In the genomic region with DNA sequence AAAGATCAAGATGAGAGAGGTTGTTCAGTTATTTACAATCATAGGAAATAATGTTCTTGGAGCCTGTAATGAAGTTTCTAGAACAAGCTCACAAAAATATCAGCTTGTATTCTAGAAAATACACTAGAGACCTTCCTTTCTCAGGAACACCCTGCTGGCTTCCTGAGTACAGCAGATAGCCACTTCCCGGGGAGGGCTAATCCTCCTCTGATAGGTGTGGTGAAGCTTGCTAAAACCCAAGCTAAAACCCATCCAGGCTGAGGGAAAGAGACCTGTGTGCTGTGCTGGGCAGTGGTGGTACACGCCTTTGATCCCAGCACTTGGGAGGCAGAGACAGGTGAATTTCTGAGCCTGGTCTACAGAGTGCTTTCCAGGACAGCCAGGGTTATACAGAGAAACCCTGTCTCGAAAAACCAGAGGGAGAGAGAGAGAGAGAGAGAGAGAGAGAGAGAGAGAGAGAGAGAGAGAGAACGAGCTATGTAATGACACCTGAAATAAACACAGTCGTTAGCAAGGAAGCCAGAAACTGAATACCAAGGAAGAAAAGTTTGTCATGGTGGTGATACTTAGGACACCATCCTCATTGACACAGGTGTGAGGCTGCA, we compare ENCODE assay signal across 11 mouse cellular contexts. TPM values are rescaled to one million over a fixed set of nuclear protein-coding genes. Genes with fewer than 3 reads are reported as not detected.
DNase-seq lines count a peak whose midpoint lies in the region; ATAC-seq lines count a peak whose summit lies in the region.
"Had no signal": no experiment of that assay in that cellular context is flagged by ENCODE, and none has a peak within 500 bp of the region (broad histone marks: within the 10 kb centered on the region; RNA-seq: fewer than 3 reads in every experiment).

No protein-coding gene starts in this region.

- H3K36me3 ChIP-seq in embryonic facial prominence, embryonic 15.5 days, result no peaks in the 10 kb centered on the region
- peaks cover 2% of the 10 kb centered on the region; the same call in 1 of the 2 replicates for H3K36me3 ChIP-seq in embryonic facial prominence, embryonic 10.5 days (replicated peaks)
- peaks cover 35% of the 10 kb centered on the region for H3K36me3 ChIP-seq in megakaryocyte, embryonic 14.5 days (replicated peaks; ENCODE audit: low read length)

- peaks cover 27% of the 10 kb centered on the region for H3K4me1 ChIP-seq in embryonic facial prominence, embryonic 15.5 days
- H3K4me1 ChIP-seq in embryonic facial prominence, embryonic 10.5 days, result peaks cover 17% of the 10 kb centered on the region
- peaks cover 96% of the 10 kb centered on the region for H3K4me1 ChIP-seq in megakaryocyte, embryonic 14.5 days

- no peak overlapping the region for H3K9ac ChIP-seq in embryonic facial prominence, embryonic 15.5 days
- H3K9ac ChIP-seq: lung, embryonic 14.5 days had no signal

- 0 out of 2 replicates have a peak overlapping the region, but pooled peaks have one; percentile 36 for H3K27ac ChIP-seq in embryonic facial prominence, embryonic 15.5 days (replicated peaks)
- H3K27ac ChIP-seq in embryonic facial prominence, embryonic 10.5 days (replicated peaks), result no peak overlapping the region

- H3K9me3 ChIP-seq in embryonic facial prominence, embryonic 15.5 days (replicated peaks), result no peaks in the 10 kb centered on the region
- H3K9me3 ChIP-seq in embryonic facial prominence, embryonic 10.5 days, result no peaks in the 10 kb centered on the region
- no peaks in the 10 kb centered on the region for H3K9me3 ChIP-seq in megakaryocyte, embryonic 14.5 days

- no peak overlapping the region for H3K4me3 ChIP-seq in embryonic facial prominence, embryonic 15.5 days (replicated peaks)
- H3K4me3 ChIP-seq in embryonic facial prominence, embryonic 10.5 days, result no peak overlapping the region
- H3K4me3 ChIP-seq in megakaryocyte, embryonic 14.5 days (replicated peaks), result peak overlapping the region; percentile 90
- H3K4me3 ChIP-seq: erythroblast, embryonic 14.5 days had no signal

- no peak for ATAC-seq in embryonic facial prominence, embryonic 15.5 days (ENCODE audit: insufficient number of reproducible peaks, low FRiP score, low TSS enrichment, low read depth)
- ATAC-seq in megakaryocyte, adult 5-6 weeks (ENCODE audit: poor library complexity, severe bottlenecking), result no peak
- ATAC-seq in erythroid progenitor cell, adult 5-6 weeks (replicated peaks; ENCODE audit: low FRiP score, poor library complexity, severe bottlenecking), result peak; percentile 78
- ATAC-seq: intestine, embryonic 16.5 days had no signal

- DNase-seq in embryonic facial prominence, embryonic 10.5 days (ENCODE audit: low spot score), result no peak
- peak; percentile 64 for DNase-seq in lung, postnatal 25 days (ENCODE audit: low spot score)
- no peak for DNase-seq in cerebellum, adult 18-20 months
- no peak for DNase-seq in embryo, embryonic 9.5 days (ENCODE audit: extremely low spot score)
- DNase-seq: lung, embryonic 14.5 days had no signal

- no peaks in the 10 kb centered on the region for H3K27me3 ChIP-seq in embryonic facial prominence, embryonic 15.5 days
- no peaks in the 10 kb centered on the region for H3K27me3 ChIP-seq in embryonic facial prominence, embryonic 10.5 days (replicated peaks; ENCODE audit: low read depth, poor library complexity, severe bottlenecking)
- H3K27me3 ChIP-seq in megakaryocyte, embryonic 14.5 days (replicated peaks), result no peaks in the 10 kb centered on the region

- 68% methylated on average over 5 of the region's 5 CpGs for WGBS in embryonic facial prominence, embryonic 15.5 days
- WGBS in embryonic facial prominence, embryonic 10.5 days, result 68% methylated on average over 5 of the region's 5 CpGs

- no peak overlapping the region for H3K4me2 ChIP-seq in embryonic facial prominence, embryonic 15.5 days (replicated peaks)
- H3K4me2 ChIP-seq: lung, embryonic 14.5 days had no signal

RNA-seq across cellular contexts. Expression of a gene that starts 48.6 kb away (rescaled TPM):
- polyA plus RNA-seq in embryonic facial prominence, embryonic 15.5 days (2015; fragmentation: Nextera tagmentation; extraction: Ambion mirVana), result 20.6 and 22.0 TPM in 2 replicates
- polyA plus RNA-seq in embryonic facial prominence, embryonic 10.5 days (2016; fragmentation: Nextera tagmentation; extraction: Ambion mirVana), result 37.1 and 42.5 TPM in 2 replicates
- polyA plus RNA-seq in megakaryocyte, embryonic 14.5 days (2012; ENCODE audit: insufficient read depth, low replicate concordance), result 1.4 and 5.1 TPM in 2 replicates
- total RNA-seq in megakaryocyte, adult 5-6 weeks (2015), result 14.5 and 15.4 TPM in 2 replicates
- 8.5 and 11.7 TPM in 2 replicates for total RNA-seq in megakaryocyte, adult 5-6 weeks (2017)
- total RNA-seq in erythroid progenitor cell, adult 5-6 weeks (2015; ENCODE audit: low replicate concordance), result 27.4 and 35.2 TPM in 2 replicates
- total RNA-seq in erythroid progenitor cell, adult 5-6 weeks (2017; ENCODE audit: low replicate concordance), result 14.7 and 21.9 TPM in 2 replicates

RNA-seq across cellular contexts. Expression of a gene that starts 57.4 kb away (rescaled TPM):
- 153 and 161 TPM in 2 replicates for polyA plus RNA-seq in embryonic facial prominence, embryonic 15.5 days (2015; fragmentation: Nextera tagmentation; extraction: Ambion mirVana)
- polyA plus RNA-seq in embryonic facial prominence, embryonic 10.5 days (2016; fragmentation: Nextera tagmentation; extraction: Ambion mirVana), result 221 and 225 TPM in 2 replicates
- 5.1 and 28.0 TPM in 2 replicates for polyA plus RNA-seq in megakaryocyte, embryonic 14.5 days (2012; ENCODE audit: insufficient read depth, low replicate concordance)
- total RNA-seq in megakaryocyte, adult 5-6 weeks (2015), result 55.9 and 65.5 TPM in 2 replicates
- 86.4 and 86.6 TPM in 2 replicates for total RNA-seq in megakaryocyte, adult 5-6 weeks (2017)
- 34.0 and 44.0 TPM in 2 replicates for total RNA-seq in erythroid progenitor cell, adult 5-6 weeks (2015; ENCODE audit: low replicate concordance)
- total RNA-seq in erythroid progenitor cell, adult 5-6 weeks (2017; ENCODE audit: low replicate concordance), result 74.1 and 85.4 TPM in 2 replicates
